Mouse (Mus musculus) frontal cortex, postnatal 36 days (tissue): ENCODE results near the gene Slc45a2.

ENCODE experiments used
- DNase-seq, 2 experiments: peaks; one replicate each; pipeline ENCODE4 v3.0.0; 2022; ENCODE audit warnings: low spot score in 2 of 2

The Slc45a2 gene

GRCm38 (mm10) chr15:11004646-11005045, 4.1 kb downstream of the Slc45a2 start:
- DNase-seq = no peak

- DNase-seq = no peak
Measured at GRCm38 (mm10) chr15:11008756-11009155, 8.2 kb downstream of the Slc45a2 start.

- DNase-seq = no peak
Measured at GRCm38 (mm10) chr15:11010976-11011548, 10.5 kb downstream of the Slc45a2 start.

GRCm38 (mm10) chr15:11014931-11015330, 14.4 kb downstream of the Slc45a2 start:
- DNase-seq = no peak

GRCm38 (mm10) chr15:11026801-11027561, 26.5 kb downstream of the Slc45a2 start:
- no peak for DNase-seq

- no peak for DNase-seq
Measured at GRCm38 (mm10) chr15:11030188-11030587, 29.7 kb downstream of the Slc45a2 start.

- DNase-seq = no peak
Measured at GRCm38 (mm10) chr15:11035947-11036474, 35.5 kb downstream of the Slc45a2 start.

GRCm38 (mm10) chr15:11036535-11037375, 36.2 kb downstream of the Slc45a2 start:
- DNase-seq = peak; percentile 12 to 26

GRCm38 (mm10) chr15:11037376-11037695, 36.8 kb downstream of the Slc45a2 start:
- DNase-seq = peak in 1 of 2 experiments; percentile 17

GRCm38 (mm10) chr15:11037711-11038110, 37.2 kb downstream of the Slc45a2 start, which contains the start of gene Rxfp3:
Gene Rxfp3, minus strand, starts transcription at chr15:11037991.
- peak in 1 of 2 experiments; percentile 7 for DNase-seq

- peak; percentile 41 to 68 for DNase-seq
Measured at GRCm38 (mm10) chr15:11038476-11038875, 38.0 kb downstream of the Slc45a2 start.

GRCm38 (mm10) chr15:11040067-11040466, 39.5 kb downstream of the Slc45a2 start:
- DNase-seq = no peak

- DNase-seq = no peak
Measured at GRCm38 (mm10) chr15:11041229-11041628, 40.7 kb downstream of the Slc45a2 start.

- no peak for DNase-seq
Measured at GRCm38 (mm10) chr15:11042828-11043227, 42.3 kb downstream of the Slc45a2 start.

- DNase-seq = no peak
Measured at GRCm38 (mm10) chr15:11053678-11054439, 53.3 kb downstream of the Slc45a2 start.

GRCm38 (mm10) chr15:11054440-11055080, 54.0 kb downstream of the Slc45a2 start:
- no peak for DNase-seq

- DNase-seq = no peak
Measured at GRCm38 (mm10) chr15:11062903-11063302, 62.4 kb downstream of the Slc45a2 start.

GRCm38 (mm10) chr15:11064160-11064557, 63.6 kb downstream of the Slc45a2 start:
- no peak for DNase-seq

GRCm38 (mm10) chr15:11064558-11065411, 64.3 kb downstream of the Slc45a2 start, which contains the start of gene Adamts12:
Gene Adamts12, plus strand, starts transcription at chr15:11064790.
- DNase-seq = no peak
